Mouse (Mus musculus): Measurements from ENCODE around the gene Scd4. TPM values are rescaled to one million over a fixed set of nuclear protein-coding genes. Genes with fewer than 3 reads are reported as not detected.
"Not testable (repeated sequence)": the region's sequence is repeated elsewhere in the genome, so short reads cannot be mapped to it uniquely, and the experiment has no call there.

Gene Scd4
- total RNA-seq, 1 experiment from 2014 or later, result not detected

GRCm38 (mm10) chr19:44312007-44312360 is 20.9 kb upstream of the Scd4 start:
- ATAC-seq (replicated peaks; ENCODE audit: insufficient number of reproducible peaks, low FRiP score, low TSS enrichment, poor library complexity, severe bottlenecking), result no peak

GRCm38 (mm10) chr19:44313066-44313465 is 19.8 kb upstream of the Scd4 start:
- no peak for ATAC-seq (replicated peaks; ENCODE audit: insufficient number of reproducible peaks, low FRiP score, low TSS enrichment, poor library complexity, severe bottlenecking)

GRCm38 (mm10) chr19:44314327-44314759 is 18.5 kb upstream of the Scd4 start:
- peak; percentile 92 for ATAC-seq (replicated peaks; ENCODE audit: insufficient number of reproducible peaks, low FRiP score, low TSS enrichment, poor library complexity, severe bottlenecking)

- 0 out of 2 replicates have a peak, but pooled peaks have one; percentile 24 for ATAC-seq (replicated peaks; ENCODE audit: insufficient number of reproducible peaks, low FRiP score, low TSS enrichment, poor library complexity, severe bottlenecking)
Observed at GRCm38 (mm10) chr19:44314871-44315414, 17.9 kb upstream of the Scd4 start.

- ATAC-seq (replicated peaks; ENCODE audit: insufficient number of reproducible peaks, low FRiP score, low TSS enrichment, poor library complexity, severe bottlenecking), result no peak
Observed at GRCm38 (mm10) chr19:44316752-44317315, 16.1 kb upstream of the Scd4 start.

- no peak for ATAC-seq (replicated peaks; ENCODE audit: insufficient number of reproducible peaks, low FRiP score, low TSS enrichment, poor library complexity, severe bottlenecking)
Observed at GRCm38 (mm10) chr19:44317391-44317790, 15.5 kb upstream of the Scd4 start.

- ATAC-seq (replicated peaks; ENCODE audit: insufficient number of reproducible peaks, low FRiP score, low TSS enrichment, poor library complexity, severe bottlenecking), result no peak
Observed at GRCm38 (mm10) chr19:44318545-44318944, 14.3 kb upstream of the Scd4 start.

GRCm38 (mm10) chr19:44320316-44320715 is 12.6 kb upstream of the Scd4 start:
- no peak for ATAC-seq (replicated peaks; ENCODE audit: insufficient number of reproducible peaks, low FRiP score, low TSS enrichment, poor library complexity, severe bottlenecking)

- no peak for ATAC-seq (replicated peaks; ENCODE audit: insufficient number of reproducible peaks, low FRiP score, low TSS enrichment, poor library complexity, severe bottlenecking)
Observed at GRCm38 (mm10) chr19:44321201-44321600, 11.7 kb upstream of the Scd4 start.

GRCm38 (mm10) chr19:44321631-44322030 is 11.3 kb upstream of the Scd4 start:
- ATAC-seq (replicated peaks; ENCODE audit: insufficient number of reproducible peaks, low FRiP score, low TSS enrichment, poor library complexity, severe bottlenecking), result no peak

GRCm38 (mm10) chr19:44329566-44329965 is 3.3 kb upstream of the Scd4 start:
- ATAC-seq (replicated peaks; ENCODE audit: insufficient number of reproducible peaks, low FRiP score, low TSS enrichment, poor library complexity, severe bottlenecking), result no peak

- not testable (repeated sequence) for ATAC-seq (replicated peaks; ENCODE audit: insufficient number of reproducible peaks, low FRiP score, low TSS enrichment, poor library complexity, severe bottlenecking)
Observed at GRCm38 (mm10) chr19:44331128-44331527, 1.8 kb upstream of the Scd4 start.

GRCm38 (mm10) chr19:44331911-44332310 is 981 bp upstream of the Scd4 start:
- no peak for ATAC-seq (replicated peaks; ENCODE audit: insufficient number of reproducible peaks, low FRiP score, low TSS enrichment, poor library complexity, severe bottlenecking)

GRCm38 (mm10) chr19:44332326-44332725 is 566 bp upstream of the Scd4 start:
- ATAC-seq (replicated peaks; ENCODE audit: insufficient number of reproducible peaks, low FRiP score, low TSS enrichment, poor library complexity, severe bottlenecking), result no peak

GRCm38 (mm10) chr19:44333991-44334390 is 1.1 kb downstream of the Scd4 start:
- ATAC-seq (replicated peaks; ENCODE audit: insufficient number of reproducible peaks, low FRiP score, low TSS enrichment, poor library complexity, severe bottlenecking), result no peak

- ATAC-seq (replicated peaks; ENCODE audit: insufficient number of reproducible peaks, low FRiP score, low TSS enrichment, poor library complexity, severe bottlenecking), result no peak
Observed at GRCm38 (mm10) chr19:44335876-44336662, 3.2 kb downstream of the Scd4 start.

- ATAC-seq (replicated peaks; ENCODE audit: insufficient number of reproducible peaks, low FRiP score, low TSS enrichment, poor library complexity, severe bottlenecking), result no peak
Observed at GRCm38 (mm10) chr19:44349689-44350088, 16.8 kb downstream of the Scd4 start.

- no peak for ATAC-seq (replicated peaks; ENCODE audit: insufficient number of reproducible peaks, low FRiP score, low TSS enrichment, poor library complexity, severe bottlenecking)
Observed at GRCm38 (mm10) chr19:44351756-44352155, 18.9 kb downstream of the Scd4 start.

GRCm38 (mm10) chr19:44358700-44359099 is 25.8 kb downstream of the Scd4 start:
- ATAC-seq (replicated peaks; ENCODE audit: insufficient number of reproducible peaks, low FRiP score, low TSS enrichment, poor library complexity, severe bottlenecking), result no peak

GRCm38 (mm10) chr19:44363529-44363928 is 30.6 kb downstream of the Scd4 start:
- ATAC-seq (replicated peaks; ENCODE audit: insufficient number of reproducible peaks, low FRiP score, low TSS enrichment, poor library complexity, severe bottlenecking), result peak; percentile 91
